Comparison of ENCODE assay signal across 10 mouse cellular contexts in genomic region chr11:106383051-106383790, GRCm38 (mm10). TPM values are rescaled to one million over a fixed set of nuclear protein-coding genes. Genes with fewer than 3 reads are reported as not detected.
DNase-seq lines count a peak whose midpoint lies in the region; ATAC-seq lines count a peak whose summit lies in the region.
"Had no signal": no experiment of that assay in that cellular context is flagged by ENCODE, and none has a peak within 500 bp of the region (broad histone marks: within the 10 kb centered on the region; RNA-seq: fewer than 3 reads in every experiment).

No protein-coding gene starts in this region.

- WGBS in neural tube, embryonic 13.5 days, result 73% methylated on average over 6 of the region's 6 CpGs
- 83% methylated on average over 6 of the region's 6 CpGs for WGBS in neural tube, embryonic 15.5 days
- WGBS in intestine, embryonic 16.5 days, result 75% methylated on average over 6 of the region's 6 CpGs

- H3K9me3 ChIP-seq in neural tube, embryonic 13.5 days, result no peaks in the 10 kb centered on the region
- no peaks in the 10 kb centered on the region for H3K9me3 ChIP-seq in neural tube, embryonic 15.5 days (replicated peaks)
- H3K9me3 ChIP-seq in intestine, embryonic 16.5 days (ENCODE audit: control insufficient read depth, low read length), result no peaks in the 10 kb centered on the region
- H3K9me3 ChIP-seq: forebrain, embryonic 10.5 days had no signal

- no peaks in the 10 kb centered on the region for H3K4me1 ChIP-seq in neural tube, embryonic 13.5 days (replicated peaks)
- H3K4me1 ChIP-seq in neural tube, embryonic 15.5 days, result no peaks in the 10 kb centered on the region
- H3K4me1 ChIP-seq in intestine, embryonic 16.5 days (ENCODE audit: control insufficient read depth, insufficient read depth, low read length), result no peaks in the 10 kb centered on the region
- H3K4me1 ChIP-seq: forebrain, embryonic 10.5 days had no signal

- no peak overlapping the region for H3K4me3 ChIP-seq in neural tube, embryonic 13.5 days
- H3K4me3 ChIP-seq in neural tube, embryonic 15.5 days (replicated peaks), result no peak overlapping the region
- no peak overlapping the region for H3K4me3 ChIP-seq in intestine, embryonic 16.5 days (ENCODE audit: low read length)

- H3K9ac ChIP-seq in neural tube, embryonic 13.5 days, result no peak overlapping the region
- H3K9ac ChIP-seq in neural tube, embryonic 15.5 days (replicated peaks), result no peak overlapping the region
- H3K9ac ChIP-seq in intestine, embryonic 16.5 days (ENCODE audit: low read depth, low read length), result no peak overlapping the region

- peak overlapping the region; percentile 59; the same call in 1 of the 2 replicates for H3K27ac ChIP-seq in neural tube, embryonic 13.5 days (replicated peaks)
- no peak overlapping the region for H3K27ac ChIP-seq in neural tube, embryonic 15.5 days (replicated peaks)
- H3K27ac ChIP-seq in intestine, embryonic 16.5 days (ENCODE audit: low read length), result peak overlapping the region; percentile 56
- H3K27ac ChIP-seq: forebrain, embryonic 10.5 days had no signal

- DNase-seq in kidney, adult 9 months, result peak; percentile 24
- DNase-seq in kidney, adult 8-10 months, result no peak
- DNase-seq in right cerebral cortex, postnatal 4 days, result no peak
- DNase-seq in frontal cortex, postnatal 25 days (ENCODE audit: low spot score in 2 of 2), result no peak
- DNase-seq: right cerebral cortex, postnatal 14 days had no signal

- no peak overlapping the region for H3K4me2 ChIP-seq in neural tube, embryonic 13.5 days
- H3K4me2 ChIP-seq in neural tube, embryonic 15.5 days, result no peak overlapping the region
- H3K4me2 ChIP-seq in intestine, embryonic 16.5 days (ENCODE audit: low read depth, low read length), result no peak overlapping the region
- H3K4me2 ChIP-seq: midbrain, embryonic 11.5 days had no signal

- no peaks in the 10 kb centered on the region for H3K27me3 ChIP-seq in neural tube, embryonic 13.5 days
- no peaks in the 10 kb centered on the region for H3K27me3 ChIP-seq in neural tube, embryonic 15.5 days (replicated peaks)
- no peaks in the 10 kb centered on the region for H3K27me3 ChIP-seq in intestine, embryonic 16.5 days (replicated peaks; ENCODE audit: control insufficient read depth, insufficient read depth, low read length)

- no peak for ATAC-seq in neural tube, embryonic 13.5 days (ENCODE audit: low read depth)
- no peak for ATAC-seq in neural tube, embryonic 15.5 days (ENCODE audit: low FRiP score)
- ATAC-seq in intestine, embryonic 16.5 days, result no peak

- H3K36me3 ChIP-seq in neural tube, embryonic 13.5 days, result no peaks in the 10 kb centered on the region
- no peaks in the 10 kb centered on the region for H3K36me3 ChIP-seq in neural tube, embryonic 15.5 days
- no peaks in the 10 kb centered on the region for H3K36me3 ChIP-seq in intestine, embryonic 16.5 days (ENCODE audit: control insufficient read depth, insufficient read depth, low read length)
- H3K36me3 ChIP-seq: forebrain, embryonic 10.5 days had no signal

RNA-seq across cellular contexts. Expression of gene Icam2, which starts 4.7 kb away (rescaled TPM):
- 18.3 and 19.3 TPM in 2 replicates for polyA plus RNA-seq in neural tube, embryonic 13.5 days (2015; fragmentation: Nextera tagmentation; extraction: Ambion mirVana)
- polyA plus RNA-seq in neural tube, embryonic 15.5 days (2015; fragmentation: Nextera tagmentation; extraction: Ambion mirVana), result 14.8 and 27.6 TPM in 2 replicates
- 38.3 and 40.5 TPM in 2 replicates for polyA plus RNA-seq in intestine, embryonic 16.5 days (2015; fragmentation: Nextera tagmentation; extraction: Ambion mirVana)

RNA-seq across cellular contexts. Expression of gene Prr29, which starts 17.9 kb away (rescaled TPM):
- not detected in 2 replicates for polyA plus RNA-seq in neural tube, embryonic 13.5 days (2015; fragmentation: Nextera tagmentation; extraction: Ambion mirVana)
- 0.23 and 0.41 TPM in 2 replicates for polyA plus RNA-seq in neural tube, embryonic 15.5 days (2015; fragmentation: Nextera tagmentation; extraction: Ambion mirVana)
- polyA plus RNA-seq in intestine, embryonic 16.5 days (2015; fragmentation: Nextera tagmentation; extraction: Ambion mirVana), result 0.53 and 0.54 TPM in 2 replicates
- polyA plus RNA-seq: forebrain, embryonic 10.5 days; midbrain, embryonic 11.5 days had no signal

RNA-seq across cellular contexts. Expression of gene Scn4a, which starts 30.1 kb away (rescaled TPM):
- polyA plus RNA-seq in neural tube, embryonic 13.5 days (2015; fragmentation: Nextera tagmentation; extraction: Ambion mirVana), result 0.10 TPM in 1 of 2 replicates, not detected in the other
- polyA plus RNA-seq in neural tube, embryonic 15.5 days (2015; fragmentation: Nextera tagmentation; extraction: Ambion mirVana), result 0.08 and 0.18 TPM in 2 replicates
- polyA plus RNA-seq in intestine, embryonic 16.5 days (2015; fragmentation: Nextera tagmentation; extraction: Ambion mirVana), result 0.02 TPM in 1 of 2 replicates, not detected in the other
- polyA plus RNA-seq: forebrain, embryonic 10.5 days; midbrain, embryonic 11.5 days had no signal
